Mouse (Mus musculus): Measurements from ENCODE around the gene Gm20838. TPM values are rescaled to one million over a fixed set of nuclear protein-coding genes. Genes with fewer than 3 reads are reported as not detected.
"Not testable (repeated sequence)": the region's sequence is repeated elsewhere in the genome, so short reads cannot be mapped to it uniquely, and the experiment has no call there.

Gm20838 gene
- polyA plus RNA-seq (2015; fragmentation: Nextera tagmentation; extraction: Ambion mirVana), result not detected in 2 replicates

DNA sequence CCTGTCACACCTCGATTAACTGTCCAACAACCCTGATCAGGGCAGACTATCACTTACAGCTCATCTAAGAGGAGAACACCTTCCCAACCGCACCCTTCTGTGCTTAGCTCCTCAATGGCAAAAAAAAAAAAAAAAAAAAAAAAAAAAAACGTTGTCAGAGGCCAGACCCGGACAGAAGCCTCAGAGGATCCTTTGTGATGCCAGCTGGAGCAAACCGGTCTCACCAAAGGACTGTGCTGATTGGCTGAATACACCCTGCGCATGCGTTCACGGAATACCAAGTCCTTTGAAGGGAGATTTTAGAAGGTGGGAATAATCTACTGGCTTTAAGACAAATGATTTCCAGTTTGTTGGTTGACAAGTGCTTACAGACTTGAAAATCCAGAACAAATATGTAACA is at the start of gene Gm20838:
TSS of gene Gm20838 (minus strand) at position 101 of the 400 bp plus-strand sequence.
- not testable (repeated sequence) for H3K36me3 ChIP-seq; H3K4me3 ChIP-seq; H3K9ac ChIP-seq (replicated peaks); H3K27me3 ChIP-seq; H3K4me1 ChIP-seq; H3K4me2 ChIP-seq (replicated peaks); H3K9me3 ChIP-seq; H3K27ac ChIP-seq (replicated peaks); ATAC-seq (replicated peaks)
- WGBS, result no CpG with 5 or more reads among the region's 8 CpGs

Data from forebrain, embryonic 15.5 days (tissue).